In the genomic region with DNA sequence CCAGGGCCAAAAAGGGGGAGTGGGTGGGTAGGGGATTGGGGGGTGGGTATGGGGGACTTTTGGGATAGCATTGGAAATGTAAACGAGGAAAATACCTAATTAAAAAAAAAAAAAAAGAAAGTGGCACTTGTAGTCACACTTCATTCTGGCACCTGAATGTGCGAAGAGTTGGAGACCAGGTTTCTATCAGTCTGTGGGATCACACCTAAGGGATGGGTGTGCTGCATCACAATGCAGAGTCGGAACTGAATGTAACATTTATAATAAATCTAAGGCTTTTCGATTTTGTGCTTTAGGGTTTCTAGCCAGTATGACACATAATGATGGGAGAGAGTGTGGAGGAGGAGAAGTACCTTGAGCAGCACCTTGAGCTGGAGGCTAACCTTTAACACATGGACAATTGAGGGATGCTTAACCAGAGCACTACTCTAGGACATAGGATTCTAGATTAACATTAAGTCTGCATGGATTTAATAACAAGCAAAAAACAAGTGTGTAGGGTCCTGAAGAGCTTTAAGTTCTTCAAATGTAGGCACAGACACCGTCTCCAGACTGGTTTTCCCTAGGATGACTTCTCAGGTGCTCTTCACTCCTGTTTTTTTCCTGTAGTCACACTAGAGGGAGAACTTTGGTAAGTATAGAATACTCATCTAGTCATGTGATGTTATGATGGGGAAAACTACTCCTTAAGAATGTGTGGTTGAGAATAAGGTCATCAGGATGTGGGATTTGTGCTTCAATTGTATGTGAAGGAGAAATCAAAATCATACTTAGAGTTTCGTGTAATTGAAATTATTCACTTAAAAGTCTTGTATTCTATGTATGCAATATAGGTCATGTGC, we compare ENCODE assay signal across 14 mouse cellular contexts.
DNase-seq lines count a peak whose midpoint lies in the region; ATAC-seq and TF ChIP-seq lines count a peak whose summit lies in the region.
"Had no signal": no experiment of that assay in that cellular context is flagged by ENCODE, and none has a peak within 500 bp of the region (broad histone marks: within the 10 kb centered on the region; RNA-seq: fewer than 3 reads in every experiment).

No protein-coding gene starts in this region.

- peak; percentile 41; the same call in 1 of the 2 replicates for ATAC-seq in frontal cortex, adult (ENCODE audit: low TSS enrichment)
- ATAC-seq in liver, embryonic 12.5 days, result peak; percentile 21; the same call in 1 of the 2 replicates
- no peak for ATAC-seq in liver, postnatal 0 days
- ATAC-seq in hindbrain, embryonic 13.5 days (ENCODE audit: low FRiP score), result peak; percentile 36; the same call in 1 of the 2 replicates
- peak; percentile 63; the same call in 1 of the 2 replicates for ATAC-seq in stomach, embryonic 14.5 days (ENCODE audit: insufficient number of reproducible peaks, insufficient read depth, low FRiP score, low read depth)

- no peak overlapping the region for H3K27ac ChIP-seq in liver, embryonic 12.5 days
- H3K27ac ChIP-seq in liver, postnatal 0 days (ENCODE audit: low read depth), result no peak overlapping the region
- no peak overlapping the region for H3K27ac ChIP-seq in hindbrain, embryonic 13.5 days
- no peak overlapping the region for H3K27ac ChIP-seq in stomach, embryonic 14.5 days (ENCODE audit: low read length)
- H3K27ac ChIP-seq: heart, embryonic 15.5 days; left cerebral cortex, adult 2 months; liver, embryonic 14.5 days had no signal

- no peaks in the 10 kb centered on the region for H3K27me3 ChIP-seq in liver, embryonic 12.5 days (replicated peaks)
- no peaks in the 10 kb centered on the region for H3K27me3 ChIP-seq in liver, postnatal 0 days (ENCODE audit: insufficient read depth, low read length)
- H3K27me3 ChIP-seq in hindbrain, embryonic 13.5 days, result no peaks in the 10 kb centered on the region
- H3K27me3 ChIP-seq in stomach, embryonic 14.5 days (ENCODE audit: control insufficient read depth, insufficient read depth, low read length), result no peaks in the 10 kb centered on the region
- H3K27me3 ChIP-seq: heart, embryonic 15.5 days had no signal

- H3K4me2 ChIP-seq in liver, embryonic 12.5 days, result no peak overlapping the region
- H3K4me2 ChIP-seq in liver, postnatal 0 days (ENCODE audit: low read depth, low read length), result no peak overlapping the region
- no peak overlapping the region for H3K4me2 ChIP-seq in hindbrain, embryonic 13.5 days
- H3K4me2 ChIP-seq in stomach, embryonic 14.5 days (replicated peaks; ENCODE audit: low read depth, low read length), result no peak overlapping the region
- H3K4me2 ChIP-seq: heart, embryonic 15.5 days had no signal

- no peaks in the 10 kb centered on the region for H3K4me1 ChIP-seq in liver, embryonic 12.5 days
- no peaks in the 10 kb centered on the region for H3K4me1 ChIP-seq in liver, postnatal 0 days (ENCODE audit: insufficient read depth)
- H3K4me1 ChIP-seq in hindbrain, embryonic 13.5 days (replicated peaks), result no peaks in the 10 kb centered on the region
- no peaks in the 10 kb centered on the region for H3K4me1 ChIP-seq in stomach, embryonic 14.5 days (ENCODE audit: control insufficient read depth, insufficient read depth, low read length)
- H3K4me1 ChIP-seq: heart, embryonic 15.5 days had no signal

- no peak for TF ChIP-seq EP300 in liver, postnatal 0 days (IDR thresholded peaks at IDR 0.05; ENCODE audit: low read depth)

- 55% methylated on average over 6 of the region's 6 CpGs for WGBS in liver, embryonic 12.5 days (ENCODE audit: insufficient replicate concordance)
- 65% methylated on average over 6 of the region's 6 CpGs for WGBS in liver, postnatal 0 days (ENCODE audit: insufficient replicate concordance)
- 86% methylated on average over 6 of the region's 6 CpGs for WGBS in hindbrain, embryonic 13.5 days
- 79% methylated on average over 6 of the region's 6 CpGs for WGBS in stomach, embryonic 14.5 days

- H3K36me3 ChIP-seq in liver, embryonic 12.5 days, result no peaks in the 10 kb centered on the region
- H3K36me3 ChIP-seq in liver, postnatal 0 days (replicated peaks; ENCODE audit: insufficient read depth, low read length), result no peaks in the 10 kb centered on the region
- no peaks in the 10 kb centered on the region for H3K36me3 ChIP-seq in hindbrain, embryonic 13.5 days
- no peaks in the 10 kb centered on the region for H3K36me3 ChIP-seq in stomach, embryonic 14.5 days (ENCODE audit: control insufficient read depth, insufficient read depth, low read length)
- H3K36me3 ChIP-seq: G1E; heart, embryonic 15.5 days had no signal

- TF ChIP-seq CTCF in liver, postnatal 0 days (IDR thresholded peaks at IDR 0.05; ENCODE audit: low read depth), result no peak

- no peak for DNase-seq in frontal cortex, postnatal 25 days (ENCODE audit: low spot score in 2 of 2)
- DNase-seq in liver, postnatal 0 days, result no peak
- DNase-seq in adrenal gland, postnatal 14 days, result no peak
- DNase-seq in frontal cortex, postnatal 14 days (ENCODE audit: low spot score in 2 of 2), result no peak
- DNase-seq: adrenal gland, postnatal 36 days; B cell, adult 2 months had no signal

- H3K4me3 ChIP-seq in liver, embryonic 12.5 days, result no peak overlapping the region
- no peak overlapping the region for H3K4me3 ChIP-seq in liver, postnatal 0 days (ENCODE audit: low read depth, low read length)
- H3K4me3 ChIP-seq in hindbrain, embryonic 13.5 days, result no peak overlapping the region
- no peak overlapping the region for H3K4me3 ChIP-seq in stomach, embryonic 14.5 days (ENCODE audit: low read depth, low read length)
- H3K4me3 ChIP-seq: heart, embryonic 15.5 days; left cerebral cortex, adult 2 months had no signal

- no peaks in the 10 kb centered on the region for H3K9me3 ChIP-seq in liver, embryonic 12.5 days (replicated peaks)
- no peaks in the 10 kb centered on the region for H3K9me3 ChIP-seq in liver, postnatal 0 days (ENCODE audit: low read length)
- no peaks in the 10 kb centered on the region for H3K9me3 ChIP-seq in hindbrain, embryonic 13.5 days
- H3K9me3 ChIP-seq in stomach, embryonic 14.5 days (ENCODE audit: control insufficient read depth, low read depth, low read length), result no peaks in the 10 kb centered on the region
- H3K9me3 ChIP-seq: G1E; heart, embryonic 15.5 days had no signal

- H3K9ac ChIP-seq in liver, embryonic 12.5 days, result no peak overlapping the region
- H3K9ac ChIP-seq in liver, postnatal 0 days (replicated peaks), result no peak overlapping the region
- no peak overlapping the region for H3K9ac ChIP-seq in hindbrain, embryonic 13.5 days
- H3K9ac ChIP-seq in stomach, embryonic 14.5 days (replicated peaks; ENCODE audit: low read depth, low read length), result no peak overlapping the region
- H3K9ac ChIP-seq: heart, embryonic 15.5 days; liver, embryonic 14.5 days had no signal
